Mouse (Mus musculus) C2C12 (cell line): ENCODE data around the gene Ehhadh. TPM values are rescaled to one million over a fixed set of nuclear protein-coding genes. Genes with fewer than 3 reads are reported as not detected.
A peak's percentile ranks its signal among the peaks of the same experiment; 100 is the strongest.

ENCODE experiments used
- H3K27me3 ChIP-seq: one replicate; pipeline ENCODE4 v1.6.1; 2011; ENCODE audit not compliant: control insufficient read depth, insufficient read depth, insufficient read length
- H3K36me3 ChIP-seq: one replicate; pipeline ENCODE4 v1.6.1; 2011; ENCODE audit not compliant: control insufficient read depth, insufficient read depth
- H3K4me3 ChIP-seq: one replicate; pipeline ENCODE4 v1.5.1; 2011; ENCODE audit warnings: mild to moderate bottlenecking, control low read depth; ENCODE audit not compliant: poor library complexity, insufficient read depth, severe bottlenecking
- H3K79me2 ChIP-seq: one replicate; pipeline ENCODE4 v1.6.1; 2011; ENCODE audit not compliant: control insufficient read depth, insufficient read depth
- H3K79me3 ChIP-seq: one replicate; pipeline ENCODE4 v1.6.1; 2011; ENCODE audit warnings: low read depth, control low read depth
- H3ac ChIP-seq: one replicate; pipeline ENCODE3; 2011; ENCODE audit warnings: low read depth; ENCODE audit not compliant: control insufficient read depth, insufficient read length
- CEBPB ChIP-seq: IDR thresholded peaks from one replicate; pipeline ENCODE4 v1.6.1; 2011; ENCODE audit warnings: low read depth, mild to moderate bottlenecking, control low read depth, moderate library complexity
- CTCF ChIP-seq: IDR thresholded peaks from one replicate; pipeline ENCODE4 v1.5.1; 2011; ENCODE audit not compliant: control insufficient read depth, insufficient read depth, insufficient read length
- FOSL1 ChIP-seq: IDR thresholded peaks from one replicate; pipeline ENCODE4 v1.8.0; 2011; ENCODE audit warnings: mild to moderate bottlenecking, low read length; ENCODE audit not compliant: poor library complexity, insufficient read depth, severe bottlenecking
- MAX ChIP-seq: IDR thresholded peaks from one replicate; pipeline ENCODE4 v1.6.1; 2011; ENCODE audit warnings: mild to moderate bottlenecking, control low read depth
- MYOD1 ChIP-seq: IDR thresholded peaks from one replicate; pipeline ENCODE4 v1.6.1; 2011; ENCODE audit warnings: low read depth; ENCODE audit not compliant: control insufficient read depth, insufficient read length
- MYOG ChIP-seq: IDR thresholded peaks from one replicate; pipeline ENCODE4 v1.6.1; 2011; ENCODE audit not compliant: control insufficient read depth, insufficient read length; ENCODE audit errors: extremely low read depth
- USF1 ChIP-seq: IDR thresholded peaks from one replicate; pipeline ENCODE4 v1.6.1; 2011; ENCODE audit warnings: low read depth, mild to moderate bottlenecking, control low read depth, moderate library complexity
- long read RNA-seq, 2 experiments: library from polyadenylated mRNA; unstranded; transcript quantifications; one replicate each; pipeline ENCODE4 v2.0.0; 2019 to 2020
- polyA plus RNA-seq: library from polyadenylated mRNA; unstranded; fragments of >200 nt; fragmentation: generic; extraction: Trizol; gene quantifications from one replicate; pipeline ENCODE4 v1.2.1, GENCODE M21; 2012; ENCODE audit warnings: missing spikeins

Gene Ehhadh
- polyA plus RNA-seq = 0.15 TPM
- long read RNA-seq, experiment 1 = 0 reads
- long read RNA-seq, experiment 2 = 0 reads

- Histone ChIP-seq H3K79me2 (no peaks in the 10 kb centered on the region), H3K36me3 (no peaks in the 10 kb centered on the region), H3ac (no peak within 1 kb of the TSS), H3K27me3 (no peaks in the 10 kb centered on the region), H3K4me3 (no peak within 1 kb of the TSS), H3K79me3 (no peaks in the 10 kb centered on the region)
- TF ChIP-seq CTCF (no peak), FOSL1 (no peak), CEBPB (no peak), USF1 (no peak), MAX (no peak), MYOG (no peak), MYOD1 (no peak)
Observed at GRCm38 (mm10) chr16:21787516-21788353, at the start of gene Ehhadh. Gene Ehhadh, minus strand, starts transcription at chr16:21787807.

DNA sequence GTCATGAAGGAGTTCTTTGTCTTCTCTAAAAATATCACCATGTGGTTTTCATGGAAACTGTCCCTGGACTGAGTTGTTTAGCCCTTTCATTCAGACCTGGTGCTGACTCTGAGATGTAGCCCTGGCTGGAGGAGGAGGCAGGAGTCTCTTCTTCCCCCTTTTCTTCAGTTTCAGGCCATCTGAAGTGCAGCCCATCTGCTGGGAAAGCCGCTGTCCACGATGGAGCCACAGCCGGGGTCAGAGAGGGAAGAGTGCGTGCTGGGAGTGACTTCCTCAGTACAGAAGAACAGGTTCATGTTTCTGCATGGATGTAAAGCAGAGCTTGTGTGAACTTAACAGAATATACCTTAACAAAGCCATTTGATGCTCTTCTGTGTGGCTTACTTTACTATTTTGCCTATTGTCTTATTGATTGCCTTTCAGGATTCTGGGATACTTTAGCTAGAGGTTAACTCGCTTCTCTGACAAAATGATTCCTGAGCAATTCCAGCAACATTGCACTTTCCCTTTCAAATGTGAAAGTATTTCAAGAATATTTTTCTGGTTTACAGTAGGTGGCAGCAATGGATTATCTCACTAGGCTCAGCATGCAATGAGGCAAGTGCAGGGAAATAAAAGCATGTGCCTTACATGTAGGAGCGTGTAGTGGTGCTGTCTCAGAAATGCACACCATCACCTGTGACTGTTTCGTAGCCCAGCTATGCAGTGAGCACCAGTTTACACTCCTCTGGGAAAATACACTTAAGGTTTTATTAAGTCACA, 48.9 kb upstream of the Ehhadh start:
- Histone ChIP-seq H3K36me3 (no peaks in the 10 kb centered on the region), H3K79me2 (no peaks in the 10 kb centered on the region), H3K27me3 (no peaks in the 10 kb centered on the region), H3ac (no peak overlapping the region), H3K4me3 (no peak overlapping the region), H3K79me3 (no peaks in the 10 kb centered on the region)
- TF ChIP-seq MAX (no peak), CTCF (no peak), USF1 (no peak), CEBPB (no peak), MYOG (no peak), FOSL1 (no peak)

GRCm38 (mm10) chr16:21835584-21835931, 48.0 kb upstream of the Ehhadh start:
- no peaks in the 10 kb centered on the region for H3K27me3 ChIP-seq
- H3ac ChIP-seq = no peak overlapping the region
- no peaks in the 10 kb centered on the region for H3K36me3 ChIP-seq
- TF ChIP-seq USF1 (no peak), MYOD1 (no peak), CTCF (no peak), MYOG (no peak), CEBPB (no peak), FOSL1 (no peak), MAX (no peak)
- no peaks in the 10 kb centered on the region for H3K79me3 ChIP-seq
- no peaks in the 10 kb centered on the region for H3K79me2 ChIP-seq
- no peak overlapping the region for H3K4me3 ChIP-seq

DNA sequence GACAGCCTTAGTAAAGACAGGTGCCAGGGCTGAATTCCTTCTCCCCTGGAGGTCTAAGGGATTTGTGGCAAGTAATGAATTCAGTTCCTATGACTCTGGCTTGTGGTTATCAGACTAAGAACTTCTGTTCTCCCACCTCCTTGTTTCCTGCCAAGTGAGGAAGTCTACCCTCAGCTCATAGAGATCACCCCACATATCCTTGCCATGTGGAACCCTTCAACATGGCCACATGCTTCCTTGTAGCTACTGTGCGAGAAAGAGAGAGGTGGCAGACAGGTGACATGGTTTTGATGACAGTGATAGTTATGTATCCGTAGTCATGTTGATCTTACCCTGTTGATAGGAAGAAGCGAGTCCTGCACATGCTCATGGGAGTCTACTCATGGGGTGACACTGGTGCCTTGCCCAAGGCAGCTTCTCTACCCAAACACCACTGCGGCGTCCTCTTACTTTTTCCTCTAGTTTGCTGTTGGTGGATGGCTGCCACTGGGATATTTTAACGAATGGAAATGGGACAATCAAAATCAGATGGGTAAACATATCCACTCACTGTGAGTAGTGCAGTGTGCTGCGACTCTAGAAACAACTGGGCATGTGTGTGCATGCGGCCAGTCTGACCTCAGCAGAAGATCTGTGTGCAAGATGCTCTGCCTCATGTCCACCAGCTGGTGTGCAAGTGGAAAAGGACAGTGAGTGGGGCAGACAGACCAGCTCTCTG, 47.4 kb upstream of the Ehhadh start:
- peak; percentile 3 for TF ChIP-seq MYOD1
- no peak for TF ChIP-seq CTCF
- Histone ChIP-seq H3ac (no peak overlapping the region), H3K4me3 (no peak overlapping the region), H3K27me3 (no peaks in the 10 kb centered on the region), H3K79me3 (no peaks in the 10 kb centered on the region), H3K79me2 (no peaks in the 10 kb centered on the region), H3K36me3 (no peaks in the 10 kb centered on the region)

DNA sequence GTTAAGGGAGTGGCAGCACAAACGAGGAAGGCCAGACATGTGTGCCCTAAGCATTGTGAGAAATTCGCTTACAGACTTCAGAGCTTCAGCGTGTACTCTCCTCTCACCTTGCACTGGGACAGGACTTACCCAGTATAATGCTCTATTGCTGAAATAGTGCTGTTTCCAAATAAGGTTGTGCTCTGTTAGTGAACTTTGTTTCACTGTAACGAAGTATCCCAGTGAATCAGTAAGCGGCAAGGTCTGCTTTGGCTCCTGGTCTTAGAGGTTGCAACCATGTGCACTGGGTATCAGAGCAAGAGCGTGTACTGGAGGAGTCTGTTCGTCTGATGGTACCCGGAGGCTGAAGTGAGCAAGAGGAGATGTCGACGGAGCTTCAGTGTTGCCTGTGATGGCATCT, 46.4 kb upstream of the Ehhadh start:
- H3K79me3 ChIP-seq = no peaks in the 10 kb centered on the region
- TF ChIP-seq CEBPB = no peak
- no peak for TF ChIP-seq MYOD1
- no peak for TF ChIP-seq USF1
- TF ChIP-seq CTCF = no peak
- no peak for TF ChIP-seq MYOG
- no peak for TF ChIP-seq MAX
- TF ChIP-seq FOSL1 = no peak
- no peaks in the 10 kb centered on the region for H3K79me2 ChIP-seq

DNA sequence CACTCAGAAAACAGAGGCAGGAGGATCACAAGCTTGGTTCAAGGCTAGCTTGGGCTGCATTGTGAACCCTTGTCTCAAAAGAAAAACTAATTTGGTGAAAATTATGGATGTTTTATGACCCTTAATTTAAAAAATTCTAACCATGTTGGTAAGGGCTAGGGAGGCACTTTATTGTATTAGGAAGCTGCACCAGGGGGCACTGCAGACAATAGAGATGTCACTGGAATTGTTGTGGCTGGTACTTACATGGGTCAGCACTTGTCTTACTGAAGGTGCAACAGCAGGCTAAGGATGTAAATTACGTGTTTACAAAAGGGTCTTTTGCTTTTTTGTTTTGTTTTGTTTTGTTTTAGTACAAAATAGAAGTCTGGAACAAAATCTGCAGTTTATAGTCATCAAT, 45.9 kb upstream of the Ehhadh start:
- no peaks in the 10 kb centered on the region for H3K79me3 ChIP-seq
- no peak for TF ChIP-seq CTCF
- TF ChIP-seq FOSL1 = no peak
- TF ChIP-seq USF1 = no peak
- no peak for TF ChIP-seq MAX
- no peak for TF ChIP-seq MYOG
- TF ChIP-seq MYOD1 = no peak
- H3K27me3 ChIP-seq = no peaks in the 10 kb centered on the region
- no peak overlapping the region for H3K4me3 ChIP-seq
- H3K79me2 ChIP-seq = no peaks in the 10 kb centered on the region
- no peak overlapping the region for H3ac ChIP-seq
- no peaks in the 10 kb centered on the region for H3K36me3 ChIP-seq

More for the DNA sequence above, 46.4 kb upstream of the Ehhadh start:
- Histone ChIP-seq H3ac (no peak overlapping the region), H3K4me3 (no peak overlapping the region), H3K36me3 (no peaks in the 10 kb centered on the region), H3K27me3 (no peaks in the 10 kb centered on the region)
